Mouse (Mus musculus) yolk sac, embryonic 10.5 days (tissue): ENCODE measurements around the gene Irak4.

ENCODE experiments used
- DNase-seq: peaks from one replicate; pipeline ENCODE4 v3.0.0-alpha.2; 2017; ENCODE audit warnings: low spot score

Gene Irak4

DNA sequence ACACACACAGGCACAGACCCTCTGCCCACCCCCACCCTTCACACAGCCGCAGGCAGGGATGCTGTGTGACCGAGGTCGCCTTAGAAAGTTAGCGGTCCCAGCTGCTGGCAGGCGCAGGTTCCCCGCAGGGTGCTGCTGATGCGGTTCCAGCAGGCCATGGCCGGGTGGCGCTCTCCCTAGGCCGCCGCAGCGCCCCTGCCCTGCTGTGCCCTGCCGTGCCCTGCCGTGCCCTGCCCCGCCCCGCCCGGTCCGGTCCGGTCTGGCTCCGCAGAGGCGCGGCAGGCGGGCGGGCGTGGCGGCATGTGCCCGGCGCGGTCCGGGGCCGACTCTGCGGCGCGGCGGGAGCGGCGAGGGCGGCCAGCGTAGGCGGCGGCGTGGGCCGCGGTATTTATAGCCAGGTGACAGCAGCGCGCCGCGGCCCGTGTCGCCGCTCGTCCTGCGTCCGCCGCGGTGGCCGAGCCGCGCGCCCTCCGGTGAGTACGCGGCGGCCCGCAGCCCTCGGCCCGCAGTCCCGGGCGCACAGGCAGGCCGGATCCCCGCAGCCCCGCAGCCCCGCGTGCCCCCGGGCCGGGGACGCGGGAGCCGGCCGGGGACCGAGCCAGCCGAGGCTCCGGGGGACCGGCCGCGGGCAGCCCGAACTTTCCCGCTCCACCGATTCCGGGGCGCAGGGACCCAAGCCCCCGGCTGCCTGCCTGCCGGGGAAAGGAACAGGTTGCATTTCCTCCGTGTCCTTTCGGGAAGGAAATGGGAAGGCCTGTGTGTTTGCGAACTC, 85.6 kb downstream of the Irak4 start, which contains the start of gene Tmem117:
Tmem117 (plus strand) TSS at position 403 of the 772 bp plus-strand sequence.
- DNase-seq: no peak

DNA sequence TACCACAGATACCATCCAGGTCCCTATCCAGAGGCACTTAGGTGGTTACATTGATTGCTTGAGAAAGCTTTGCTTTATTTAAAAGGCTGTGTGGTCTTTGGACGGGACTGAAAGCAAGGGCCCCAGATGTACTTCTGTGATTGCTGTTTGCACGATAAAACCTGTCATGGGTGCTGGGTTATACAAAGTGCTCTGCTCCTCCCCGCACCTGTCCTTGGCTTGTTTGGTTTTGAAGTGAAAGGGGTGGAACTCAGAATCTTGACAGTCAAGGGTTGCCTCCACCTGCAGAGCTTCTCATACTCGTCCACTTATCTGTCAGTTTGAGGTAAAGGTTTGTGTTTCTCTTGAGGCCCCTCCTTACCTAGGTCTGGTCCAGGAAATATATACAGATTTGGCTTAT, 87.1 kb downstream of the Irak4 start:
- no peak for DNase-seq
